Mouse (Mus musculus): ENCODE data around the gene 1500009C09Rik. TPM values are rescaled to one million over a fixed set of nuclear protein-coding genes. Genes with fewer than 3 reads are reported as not detected.

1500009C09Rik gene
- not detected in 2 replicates for polyA plus RNA-seq (2015; fragmentation: Nextera tagmentation; extraction: Ambion mirVana)

GRCm38 (mm10) chr15:82252097-82252496 is at the start of gene 1500009C09Rik:
Gene 1500009C09Rik, plus strand, starts transcription at chr15:82252397.
- WGBS = 86% methylated on average over 6 of the region's 6 CpGs
- Histone ChIP-seq H3K27ac (replicated peaks) (no peak within 1 kb of the TSS), H3K36me3 (no peaks in the 10 kb centered on the region), H3K4me1 (no peaks in the 10 kb centered on the region; the same call in 1 of the 2 replicates), H3K9me3 (replicated peaks) (no peaks in the 10 kb centered on the region), H3K4me3 (replicated peaks) (no peak within 1 kb of the TSS), H3K9ac (no peak within 1 kb of the TSS), H3K4me2 (replicated peaks) (no peak within 1 kb of the TSS), H3K27me3 (no peaks in the 10 kb centered on the region)
- no peak for ATAC-seq (ENCODE audit: insufficient number of reproducible peaks, low FRiP score, low TSS enrichment, low read depth)

- no peak for ATAC-seq (ENCODE audit: insufficient number of reproducible peaks, low FRiP score, low TSS enrichment, low read depth)
- H3K36me3 ChIP-seq = peaks cover 60% of the 10 kb centered on the region
- peaks cover 36% of the 10 kb centered on the region for H3K27me3 ChIP-seq
- H3K4me2 ChIP-seq (replicated peaks) = no peak overlapping the region
- H3K9ac ChIP-seq = no peak overlapping the region
- H3K4me1 ChIP-seq = peaks cover 21% of the 10 kb centered on the region
- H3K4me3 ChIP-seq (replicated peaks) = no peak overlapping the region
- whole genome bisulfite sequencing = 91% methylated on average over 10 of the region's 10 CpGs
- no peak overlapping the region for H3K27ac ChIP-seq (replicated peaks)
- no peaks in the 10 kb centered on the region for H3K9me3 ChIP-seq (replicated peaks)
Measured at GRCm38 (mm10) chr15:82203090-82203489, 49.1 kb upstream of the 1500009C09Rik start.

- Histone ChIP-seq H3K9ac (no peak overlapping the region), H3K4me1 (peaks cover 21% of the 10 kb centered on the region), H3K4me2 (replicated peaks) (no peak overlapping the region), H3K36me3 (peaks cover 53% of the 10 kb centered on the region), H3K27me3 (peaks cover 43% of the 10 kb centered on the region), H3K27ac (replicated peaks) (no peak overlapping the region), H3K9me3 (replicated peaks) (no peaks in the 10 kb centered on the region), H3K4me3 (replicated peaks) (no peak overlapping the region)
- ATAC-seq (ENCODE audit: insufficient number of reproducible peaks, low FRiP score, low TSS enrichment, low read depth) = no peak
- 76% methylated on average over 20 of the region's 20 CpGs for WGBS
Measured at GRCm38 (mm10) chr15:82203611-82204351, 48.4 kb upstream of the 1500009C09Rik start.

- Histone ChIP-seq H3K4me1 (peaks cover 21% of the 10 kb centered on the region), H3K27me3 (peaks cover 53% of the 10 kb centered on the region), H3K36me3 (peaks cover 43% of the 10 kb centered on the region), H3K4me2 (replicated peaks) (no peak overlapping the region), H3K27ac (replicated peaks) (no peak overlapping the region), H3K9me3 (replicated peaks) (no peaks in the 10 kb centered on the region), H3K9ac (no peak overlapping the region), H3K4me3 (replicated peaks) (no peak overlapping the region)
- 51% methylated on average over 10 of the region's 10 CpGs for WGBS
- no peak for ATAC-seq (ENCODE audit: insufficient number of reproducible peaks, low FRiP score, low TSS enrichment, low read depth)
Measured at GRCm38 (mm10) chr15:82204680-82205371, 47.4 kb upstream of the 1500009C09Rik start.

- no peaks in the 10 kb centered on the region for H3K9me3 ChIP-seq (replicated peaks)
- H3K27ac ChIP-seq (replicated peaks) = no peak overlapping the region
- H3K9ac ChIP-seq = no peak overlapping the region
- no peak overlapping the region for H3K4me2 ChIP-seq (replicated peaks)
- H3K4me1 ChIP-seq = peaks cover 24% of the 10 kb centered on the region
- H3K4me3 ChIP-seq (replicated peaks) = no peak overlapping the region
- ATAC-seq (ENCODE audit: insufficient number of reproducible peaks, low FRiP score, low TSS enrichment, low read depth) = peak; percentile 58; the same call in 1 of the 2 replicates
- WGBS = 48% methylated on average over 9 of the region's 9 CpGs
- peaks cover 27% of the 10 kb centered on the region for H3K36me3 ChIP-seq
- peaks cover 71% of the 10 kb centered on the region for H3K27me3 ChIP-seq
Measured at GRCm38 (mm10) chr15:82206365-82207104, 45.7 kb upstream of the 1500009C09Rik start.

- H3K4me2 ChIP-seq (replicated peaks) = no peak overlapping the region
Measured at GRCm38 (mm10) chr15:82207105-82207459, 45.1 kb upstream of the 1500009C09Rik start.

GRCm38 (mm10) chr15:82207504-82208219 is 44.5 kb upstream of the 1500009C09Rik start:
- no peak overlapping the region for H3K4me2 ChIP-seq (replicated peaks)
- no peaks in the 10 kb centered on the region for H3K9me3 ChIP-seq (replicated peaks)
- H3K36me3 ChIP-seq = peaks cover 17% of the 10 kb centered on the region
- no peak overlapping the region for H3K4me3 ChIP-seq (replicated peaks)
- H3K27me3 ChIP-seq = peaks cover 82% of the 10 kb centered on the region
- H3K9ac ChIP-seq = no peak overlapping the region
- peaks cover 35% of the 10 kb centered on the region for H3K4me1 ChIP-seq
- WGBS = 23% methylated on average over 30 of the region's 30 CpGs
- no peak overlapping the region for H3K27ac ChIP-seq (replicated peaks)
- no peak for ATAC-seq (ENCODE audit: insufficient number of reproducible peaks, low FRiP score, low TSS enrichment, low read depth)

More at GRCm38 (mm10) chr15:82207105-82207459, 45.1 kb upstream of the 1500009C09Rik start:
- ATAC-seq (ENCODE audit: insufficient number of reproducible peaks, low FRiP score, low TSS enrichment, low read depth) = no peak
- no peaks in the 10 kb centered on the region for H3K9me3 ChIP-seq (replicated peaks)
- no peak overlapping the region for H3K4me3 ChIP-seq (replicated peaks)
- H3K4me1 ChIP-seq = peaks cover 29% of the 10 kb centered on the region
- no peak overlapping the region for H3K9ac ChIP-seq
- no peak overlapping the region for H3K27ac ChIP-seq (replicated peaks)
- peaks cover 22% of the 10 kb centered on the region for H3K36me3 ChIP-seq
- H3K27me3 ChIP-seq = peaks cover 76% of the 10 kb centered on the region
- 16% methylated on average over 34 of the region's 34 CpGs for WGBS

- no peaks in the 10 kb centered on the region for H3K9me3 ChIP-seq (replicated peaks)
- H3K27me3 ChIP-seq = peaks cover 88% of the 10 kb centered on the region
- H3K4me3 ChIP-seq (replicated peaks) = no peak overlapping the region
- H3K9ac ChIP-seq = no peak overlapping the region
- no peak overlapping the region for H3K27ac ChIP-seq (replicated peaks)
- WGBS = 78% methylated on average over 8 of the region's 8 CpGs
- no peak for ATAC-seq (ENCODE audit: insufficient number of reproducible peaks, low FRiP score, low TSS enrichment, low read depth)
- peaks cover 37% of the 10 kb centered on the region for H3K4me1 ChIP-seq
- no peak overlapping the region for H3K4me2 ChIP-seq (replicated peaks)
- H3K36me3 ChIP-seq = peaks cover 10% of the 10 kb centered on the region
Measured at GRCm38 (mm10) chr15:82208307-82208706, 43.9 kb upstream of the 1500009C09Rik start.

- H3K9me3 ChIP-seq (replicated peaks) = no peaks in the 10 kb centered on the region
- no peak overlapping the region for H3K9ac ChIP-seq
- H3K27ac ChIP-seq (replicated peaks) = no peak overlapping the region
- ATAC-seq (ENCODE audit: insufficient number of reproducible peaks, low FRiP score, low TSS enrichment, low read depth) = no peak
- H3K4me3 ChIP-seq (replicated peaks) = no peak overlapping the region
- H3K27me3 ChIP-seq = peaks cover 96% of the 10 kb centered on the region
- H3K36me3 ChIP-seq = no peaks in the 10 kb centered on the region
- 81% methylated on average over 13 of the region's 13 CpGs for WGBS
- H3K4me1 ChIP-seq = peaks cover 37% of the 10 kb centered on the region
- no peak overlapping the region for H3K4me2 ChIP-seq (replicated peaks)
Measured at GRCm38 (mm10) chr15:82209295-82210050, 42.7 kb upstream of the 1500009C09Rik start.

GRCm38 (mm10) chr15:82210801-82211200 is 41.4 kb upstream of the 1500009C09Rik start:
- H3K4me2 ChIP-seq (replicated peaks) = no peak overlapping the region
- peaks cover 96% of the 10 kb centered on the region for H3K27me3 ChIP-seq
- no peaks in the 10 kb centered on the region for H3K36me3 ChIP-seq
- peaks cover 42% of the 10 kb centered on the region for H3K4me1 ChIP-seq
- no peak overlapping the region for H3K27ac ChIP-seq (replicated peaks)
- ATAC-seq (ENCODE audit: insufficient number of reproducible peaks, low FRiP score, low TSS enrichment, low read depth) = no peak
- H3K9me3 ChIP-seq (replicated peaks) = no peaks in the 10 kb centered on the region
- no peak overlapping the region for H3K4me3 ChIP-seq (replicated peaks)
- 48% methylated on average over 1 of the region's 1 CpGs for WGBS
- H3K9ac ChIP-seq = no peak overlapping the region
